Mouse (Mus musculus) gastrocnemius, adult 8-10 months (tissue): ENCODE measurements around the gene Ago1. TPM values are rescaled to one million over a fixed set of nuclear protein-coding genes. Genes with fewer than 3 reads are reported as not detected.

Experiments used
- DNase-seq, 2 experiments: peaks; one replicate each; pipeline ENCODE4 v3.0.0; 2022; ENCODE audit warnings: low spot score in 2 of 2
- total RNA-seq, 4 experiments: library from RNA; stranded (reverse); gene quantifications; 2 replicates each; pipeline ENCODE4 v1.2.4; 2022

The Ago1 gene
- total RNA-seq, 4 experiments from 2014 or later, result 5.1 to 6.8 (median 6.0) TPM

GRCm38 (mm10) chr4:126473031-126473430 lies 4.6 kb upstream of the Ago1 start:
- no peak for DNase-seq

GRCm38 (mm10) chr4:126469334-126469733 lies 951 bp upstream of the Ago1 start:
- DNase-seq, result no peak

- no peak for DNase-seq
Observed at GRCm38 (mm10) chr4:126468925-126469324, 542 bp upstream of the Ago1 start.

GRCm38 (mm10) chr4:126467721-126468284 lies 580 bp downstream of the Ago1 start:
- DNase-seq, result peak; percentile 8 to 34

GRCm38 (mm10) chr4:126466251-126466750 lies 2.1 kb downstream of the Ago1 start:
- DNase-seq, result no peak

GRCm38 (mm10) chr4:126465843-126466242 lies 2.5 kb downstream of the Ago1 start:
- DNase-seq, result no peak

- no peak for DNase-seq
Observed at GRCm38 (mm10) chr4:126464892-126465235, 3.5 kb downstream of the Ago1 start.

- no peak for DNase-seq
Observed at GRCm38 (mm10) chr4:126464189-126464891, 4.0 kb downstream of the Ago1 start.

- no peak for DNase-seq
Observed at GRCm38 (mm10) chr4:126455441-126455840, 12.9 kb downstream of the Ago1 start.

GRCm38 (mm10) chr4:126454547-126455254 lies 13.7 kb downstream of the Ago1 start:
- no peak for DNase-seq

- no peak for DNase-seq
Observed at GRCm38 (mm10) chr4:126450268-126450667, 18.1 kb downstream of the Ago1 start.

- peak in 1 of 2 experiments; percentile 40 for DNase-seq
Observed at GRCm38 (mm10) chr4:126447126-126447525, 21.3 kb downstream of the Ago1 start.

GRCm38 (mm10) chr4:126444528-126444927 lies 23.9 kb downstream of the Ago1 start:
- no peak for DNase-seq

- no peak for DNase-seq
Observed at GRCm38 (mm10) chr4:126438261-126438660, 30.1 kb downstream of the Ago1 start.

- DNase-seq, result no peak
Observed at GRCm38 (mm10) chr4:126436268-126436667, 32.1 kb downstream of the Ago1 start.

GRCm38 (mm10) chr4:126434094-126434493 lies 34.3 kb downstream of the Ago1 start:
- no peak for DNase-seq

GRCm38 (mm10) chr4:126433175-126433574 lies 35.2 kb downstream of the Ago1 start:
- DNase-seq, result peak in 1 of 2 experiments; percentile 17

GRCm38 (mm10) chr4:126431746-126432145 lies 36.6 kb downstream of the Ago1 start:
- no peak for DNase-seq

GRCm38 (mm10) chr4:126429347-126430079 lies 38.9 kb downstream of the Ago1 start, which contains the start of gene Ago3:
Gene Ago3 (minus strand): TSS chr4:126429556.
- DNase-seq, result peak; percentile 90

GRCm38 (mm10) chr4:126428682-126429346 lies 39.6 kb downstream of the Ago1 start:
- peak in 1 of 2 experiments; percentile 11 for DNase-seq

GRCm38 (mm10) chr4:126423866-126424265 lies 44.5 kb downstream of the Ago1 start:
- DNase-seq, result no peak
